Mouse (Mus musculus) cortical plate, adult 2 months (tissue): Measurements from ENCODE around the gene Ing4.

Experiments
- CTCF ChIP-seq: fragments of 200-500 bp; IDR thresholded peaks from 2 replicates; pipeline ENCODE4 v1.5.1; 2011; ENCODE audit warnings: mild to moderate bottlenecking, control low read depth, low read length; ENCODE audit not compliant: insufficient read depth; ENCODE audit errors: extremely low read depth
- POLR2A ChIP-seq: fragments of 200-500 bp; IDR thresholded peaks from 2 replicates; pipeline ENCODE4 v1.6.1; 2011; ENCODE audit warnings: mild to moderate bottlenecking, low read length, control low read depth; ENCODE audit not compliant: insufficient read depth; ENCODE audit errors: extremely low read depth

DNA sequence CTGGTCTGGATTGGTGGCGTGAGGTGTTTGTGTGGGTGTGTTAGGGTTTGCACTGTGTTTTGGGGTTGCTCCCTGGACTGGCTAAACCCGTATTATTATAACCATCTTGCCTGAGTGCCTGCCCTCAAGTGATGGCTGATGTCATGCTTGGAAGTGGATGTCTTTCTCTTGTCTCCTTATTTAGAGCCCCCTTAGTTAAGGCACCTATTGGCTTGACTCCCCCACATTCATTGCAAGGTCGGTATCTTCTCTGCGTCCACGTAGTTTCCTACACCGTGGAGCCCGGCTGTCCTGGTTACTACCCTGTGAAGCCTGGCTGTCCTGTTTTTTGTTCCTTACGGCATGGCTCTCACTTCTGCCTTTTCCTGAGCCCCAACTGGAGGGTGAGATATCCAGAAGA lies 58.4 kb downstream of the Ing4 start:
- TF ChIP-seq CTCF (no peak), POLR2A (no peak)
